Mouse (Mus musculus) retina, postnatal 7 days (tissue): Measurements from ENCODE around the gene Amz2.
A peak's percentile ranks its signal among the peaks of the same experiment; 100 is the strongest.
"Not testable (repeated sequence)": the region's sequence is repeated elsewhere in the genome, so short reads cannot be mapped to it uniquely, and the experiment has no call there.

Experiments used
- DNase-seq: peaks from one replicate; pipeline ENCODE4 v3.0.0-alpha.2; 2012; ENCODE audit warnings: low read depth, low spot score

Gene Amz2

DNA sequence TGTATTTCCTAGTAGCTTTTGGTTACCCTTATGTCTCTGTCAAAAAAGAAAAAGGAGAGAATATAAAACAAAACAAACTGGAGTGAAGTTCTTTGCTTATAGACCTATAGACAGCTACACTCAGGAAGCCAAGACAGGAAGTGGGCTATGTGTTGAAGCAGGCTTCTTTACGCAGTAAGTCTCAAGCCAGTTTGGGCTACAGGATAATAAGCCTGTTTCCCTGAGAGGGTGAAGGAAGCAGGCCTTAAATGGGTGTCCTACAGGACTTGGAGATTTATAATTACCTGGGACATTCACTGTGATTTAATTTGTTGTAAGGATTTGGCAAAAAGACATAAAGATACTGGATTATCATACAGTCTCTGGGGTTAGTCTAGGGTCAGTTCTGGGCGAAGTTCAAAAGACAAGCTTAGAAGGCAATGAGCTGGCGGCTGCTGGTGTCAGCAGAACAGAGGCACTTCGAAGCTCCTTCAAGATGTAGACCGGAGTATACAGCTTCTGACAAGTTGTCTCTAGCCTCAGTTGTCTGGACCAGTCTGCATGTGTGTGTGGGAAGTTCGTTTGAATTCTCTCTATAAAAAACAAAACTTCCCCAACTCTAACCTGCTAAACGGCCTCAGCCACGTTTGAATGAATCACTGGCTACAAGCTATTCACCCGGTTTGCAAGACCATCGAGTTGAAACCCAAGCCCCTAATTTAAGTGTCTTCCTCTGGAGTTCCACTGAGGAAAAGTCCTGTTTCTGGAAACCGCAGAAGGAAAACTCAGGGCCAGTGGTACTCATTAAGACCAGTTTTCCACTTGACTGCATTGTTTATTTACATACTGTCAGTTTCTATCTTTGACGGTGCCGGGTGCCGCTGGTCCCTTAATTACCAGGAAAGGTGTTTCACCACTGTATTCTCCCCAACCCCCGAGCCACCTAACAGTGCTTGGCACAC is 45.4 kb downstream of the Amz2 start:
- no peak for DNase-seq

DNA sequence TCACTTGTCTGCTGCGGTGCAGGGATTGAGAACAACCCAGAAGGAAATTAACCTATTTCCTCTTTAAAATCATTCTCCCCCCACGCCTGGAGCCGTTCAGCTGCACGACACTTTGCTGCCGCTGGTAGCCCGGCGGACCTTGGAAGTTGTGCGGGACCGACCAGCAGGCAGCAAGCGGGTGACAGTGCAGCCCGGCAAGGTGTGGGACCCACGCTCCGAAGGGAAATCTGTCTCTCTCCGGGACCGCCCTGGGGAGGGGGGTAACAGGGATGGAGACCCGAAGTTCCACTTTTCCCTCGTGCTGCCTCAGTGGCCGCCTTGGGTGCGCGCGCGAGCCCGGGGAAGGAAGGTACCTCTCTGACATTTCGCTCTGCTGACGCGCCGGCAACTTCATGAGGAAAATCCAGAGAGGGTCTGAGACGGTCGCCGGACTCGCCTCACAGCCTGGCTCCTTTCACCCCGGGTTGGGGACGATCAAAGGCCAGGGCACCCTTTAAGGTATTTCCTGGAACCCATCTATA is 46.5 kb downstream of the Amz2 start:
- no peak for DNase-seq

DNA sequence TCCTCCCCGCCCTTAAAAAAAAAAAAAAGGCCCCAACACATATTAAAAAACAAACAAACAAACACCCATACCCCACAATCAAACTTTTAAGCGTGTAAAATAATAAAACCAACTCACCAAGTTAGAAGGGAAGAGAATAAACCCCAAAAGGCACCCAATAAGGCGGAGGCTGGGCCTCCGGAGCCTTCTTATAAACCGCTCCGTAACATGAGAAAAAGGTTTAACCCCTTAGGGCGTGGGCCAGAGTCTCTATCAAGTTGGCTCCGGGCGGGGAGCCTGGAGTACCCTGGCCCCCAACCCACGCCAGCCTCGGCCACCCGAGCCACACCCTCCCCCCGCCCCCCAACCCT is 47.0 kb downstream of the Amz2 start:
- DNase-seq, result no peak

DNA sequence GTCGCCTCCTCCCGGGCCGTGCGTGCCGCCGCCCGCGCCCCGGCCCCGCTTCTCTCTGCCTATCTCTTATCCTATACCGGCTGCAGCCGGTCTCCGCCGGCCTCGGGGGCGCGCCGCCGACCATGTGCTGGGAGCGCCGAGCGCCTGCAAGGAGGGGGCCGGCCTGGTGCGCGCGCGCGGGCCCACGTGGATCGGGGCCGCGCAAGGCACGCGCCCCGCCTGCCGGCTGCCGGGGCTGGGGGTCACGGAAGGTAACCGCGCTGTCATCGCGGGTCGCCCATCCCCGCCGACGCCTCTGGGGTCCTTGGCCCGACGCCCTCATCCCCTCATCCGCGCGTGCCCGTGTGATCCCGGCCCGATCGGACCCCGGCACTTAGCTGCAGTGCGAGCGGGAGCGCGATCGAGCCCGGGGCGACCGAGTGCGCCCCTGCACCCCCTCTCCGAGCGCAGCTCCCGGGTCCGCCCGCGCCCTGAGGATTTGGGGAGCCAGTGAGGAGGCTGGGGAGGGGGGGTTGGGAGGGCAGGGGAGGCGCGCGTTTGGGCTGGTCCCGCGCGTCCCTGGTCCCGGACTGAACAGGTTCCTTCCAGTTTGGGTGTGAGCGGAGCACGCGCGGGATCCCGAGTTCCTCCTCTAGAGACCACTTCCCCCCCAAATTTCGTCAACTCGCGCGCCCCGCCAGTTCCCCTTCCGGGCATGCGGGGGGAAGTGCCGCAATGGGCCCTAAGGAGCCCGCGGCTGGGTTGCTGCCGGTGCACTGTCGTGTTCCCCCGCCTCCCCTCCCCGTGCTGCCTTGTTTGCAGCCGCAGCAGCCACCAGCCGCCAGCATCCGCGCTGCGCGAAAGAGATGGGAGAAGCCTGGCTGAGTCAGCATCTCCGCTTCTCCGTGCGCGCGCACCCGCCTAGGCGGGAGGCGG is 47.7 kb downstream of the Amz2 start, which contains the start of the genes Arsg and Slc16a6:
Gene Arsg (plus strand): TSS at position 204 of the 915 bp plus-strand sequence.
Gene Slc16a6 (minus strand): TSS at position 428 of the 915 bp plus-strand sequence.
- DNase-seq, result peak; percentile 71

DNA sequence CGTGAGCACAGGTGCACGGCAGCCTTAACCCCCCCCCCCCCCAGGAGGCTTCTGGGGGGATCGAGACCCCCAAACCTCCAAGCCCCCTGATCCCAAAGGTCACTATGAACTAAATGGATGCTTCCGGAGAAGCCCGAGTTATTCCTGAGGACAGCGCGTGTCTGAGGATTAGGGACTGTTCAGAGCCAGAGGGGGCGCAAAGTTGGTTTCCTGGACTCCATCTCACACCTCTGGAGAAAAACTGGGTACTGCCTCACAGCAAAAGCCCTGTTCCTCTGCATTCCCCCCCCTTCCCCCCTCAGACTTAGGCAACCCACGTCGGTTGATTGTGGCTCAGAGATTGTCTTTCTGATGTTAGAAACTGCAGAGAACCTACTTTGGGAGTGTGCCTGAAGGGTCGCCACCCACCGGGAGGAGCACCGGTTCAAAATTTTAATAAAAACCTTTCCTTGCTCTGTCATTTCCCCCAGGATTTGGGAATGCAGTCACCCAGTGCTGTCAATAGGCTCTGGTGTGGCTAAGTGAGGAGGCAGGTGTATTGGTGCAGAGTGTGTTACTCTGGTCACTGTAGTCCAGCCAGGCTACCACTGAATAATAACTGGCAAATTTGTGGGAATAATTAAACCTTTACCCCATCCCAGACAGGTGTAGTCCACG is 48.5 kb downstream of the Amz2 start:
- no peak for DNase-seq

DNA sequence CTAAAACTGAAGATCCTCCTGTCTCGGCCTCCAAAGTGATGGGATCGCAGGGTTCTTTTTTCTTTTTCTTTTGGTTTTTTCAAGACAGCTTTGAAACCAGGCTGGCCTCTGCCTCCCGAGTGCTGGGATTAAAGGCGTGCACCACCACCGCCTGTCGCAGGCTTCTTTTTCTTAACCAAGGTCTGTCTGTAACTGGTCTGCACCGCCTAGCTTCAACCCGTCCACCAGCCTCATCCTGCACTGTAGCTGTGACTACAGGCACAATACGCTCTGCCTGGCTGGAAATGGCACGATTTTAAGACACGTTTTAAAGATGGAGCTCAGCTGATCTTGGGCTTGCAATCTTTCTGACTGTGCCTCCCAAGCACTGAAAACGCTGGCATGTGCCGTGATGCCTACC is 49.1 kb downstream of the Amz2 start:
- no peak for DNase-seq

DNA sequence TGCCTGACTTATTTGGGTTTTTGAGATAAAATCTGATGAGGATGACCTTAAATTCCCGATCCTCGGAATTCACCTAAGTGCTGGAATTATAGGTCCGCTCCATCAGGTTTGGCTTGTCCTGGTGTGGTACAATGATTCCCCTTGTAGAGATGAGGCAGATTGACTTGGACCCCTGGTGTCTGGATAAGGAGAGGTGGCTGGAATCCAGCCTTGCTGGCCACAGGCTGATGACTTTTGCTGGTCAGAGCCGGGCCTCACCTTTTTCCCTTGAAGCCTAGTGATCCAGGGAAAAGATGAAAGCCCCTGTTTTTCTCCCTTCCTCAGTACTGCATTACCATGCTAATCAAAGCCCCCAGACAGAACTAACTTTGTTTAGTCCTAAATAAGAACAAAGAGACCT is 50.0 kb downstream of the Amz2 start:
- DNase-seq, result no peak

DNA sequence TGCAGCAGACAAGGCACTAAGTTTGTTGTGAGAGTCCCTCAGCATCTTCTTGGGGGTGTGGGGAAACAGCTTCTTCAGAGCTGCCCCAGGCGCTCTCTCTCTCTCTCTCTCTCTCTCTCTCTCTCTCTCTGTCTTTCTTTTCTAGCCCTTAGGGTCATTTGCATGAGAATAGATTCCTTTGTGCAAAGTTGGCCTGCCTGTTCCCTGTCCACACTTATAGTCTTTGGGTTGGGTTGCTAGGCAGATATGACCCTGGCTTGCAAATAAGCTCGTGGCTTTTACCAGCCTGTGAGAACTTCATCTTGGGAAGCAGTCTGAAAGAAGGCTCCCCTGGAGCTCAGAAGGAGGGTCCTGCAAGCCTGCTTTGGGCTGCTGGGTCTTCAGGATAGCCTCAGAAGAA is 50.5 kb downstream of the Amz2 start:
- no peak for DNase-seq

DNA sequence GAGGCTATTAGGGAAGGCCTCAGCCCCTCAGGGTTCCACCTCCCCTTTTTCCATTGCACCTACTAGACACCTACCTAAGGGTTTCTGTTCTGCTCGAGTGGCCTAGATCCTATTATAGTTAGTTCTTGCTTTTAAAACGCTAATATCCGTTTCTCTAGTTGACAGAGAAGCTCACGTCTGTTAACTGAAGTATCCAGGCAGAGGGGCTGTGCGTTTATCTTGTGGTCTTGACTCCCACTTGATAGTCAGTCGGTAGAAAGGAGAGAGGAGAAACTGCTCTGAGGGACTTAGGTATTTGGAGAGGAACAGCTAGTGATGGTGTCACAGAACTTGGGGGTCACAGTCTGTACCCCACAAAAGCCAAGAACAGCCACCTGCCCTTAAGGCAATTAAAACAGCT is 50.9 kb downstream of the Amz2 start:
- DNase-seq, result no peak

DNA sequence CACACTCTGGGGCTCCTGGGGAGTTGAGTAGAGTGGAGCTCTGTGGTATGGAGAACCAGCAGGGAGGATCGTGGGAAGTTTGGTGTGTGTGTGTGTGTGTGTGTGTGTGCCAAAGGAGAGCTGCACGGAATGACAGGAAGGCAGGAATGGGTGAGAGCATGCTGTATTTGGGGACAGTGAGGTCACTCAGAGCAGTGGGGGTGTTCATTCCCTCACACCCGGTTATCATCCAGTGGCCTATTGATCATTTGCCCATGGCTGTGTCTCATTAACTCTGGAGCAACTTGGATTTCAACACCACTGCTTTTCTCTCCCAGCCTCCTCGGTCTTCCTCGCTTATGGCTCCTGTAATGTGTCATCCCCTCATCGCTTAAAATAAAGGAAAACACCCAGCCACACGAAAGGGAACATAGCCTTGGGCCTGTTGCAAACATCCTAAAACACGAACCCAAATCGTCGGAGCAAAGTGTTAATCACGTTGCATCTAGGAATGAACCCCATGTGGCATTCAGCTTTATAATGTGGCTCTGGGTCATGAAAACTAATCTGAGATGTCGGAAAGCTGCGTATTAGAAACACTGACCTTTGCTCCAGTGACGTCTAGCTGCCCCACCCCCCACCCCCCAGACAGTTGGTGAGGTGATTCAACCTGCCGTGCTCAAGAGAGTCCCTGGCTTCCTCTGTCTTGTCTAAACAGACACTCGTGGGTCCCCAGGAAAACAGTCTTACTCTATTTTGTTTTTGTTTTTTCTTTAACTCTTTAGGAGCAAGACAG is 52.0 kb downstream of the Amz2 start:
- DNase-seq, result no peak

DNA sequence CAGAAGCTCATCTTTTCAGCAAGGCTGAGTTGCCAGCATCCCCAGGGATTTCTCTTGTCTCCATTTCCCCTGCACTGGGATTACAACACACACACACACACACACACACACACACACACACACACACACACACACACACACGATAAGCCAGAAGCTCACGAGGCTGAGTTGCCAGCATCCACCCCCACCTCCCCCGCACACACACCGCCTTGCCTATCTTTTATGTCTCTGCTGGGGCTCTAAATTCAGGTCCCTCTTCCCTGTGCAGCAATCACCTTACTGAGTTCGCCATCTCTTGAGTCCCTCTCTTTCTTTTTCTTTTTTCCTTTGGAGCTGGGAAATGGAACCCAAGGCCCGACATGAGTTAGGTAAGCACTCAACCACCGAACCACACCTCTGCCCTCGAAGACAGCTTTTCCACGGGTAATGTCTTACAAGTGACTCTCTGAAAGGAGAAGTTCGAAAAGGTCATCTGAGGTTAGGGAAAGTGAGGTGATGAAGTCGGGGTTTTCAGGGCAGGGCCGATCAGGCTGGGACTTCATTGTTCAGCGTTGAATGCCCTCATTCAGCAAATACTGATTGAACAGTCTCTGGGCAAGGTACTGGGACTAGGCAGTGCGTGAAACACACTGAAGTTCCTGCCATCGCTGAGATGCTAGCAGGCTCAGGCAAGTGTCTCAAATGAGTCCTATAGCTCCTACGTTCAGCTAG is 54.0 kb downstream of the Amz2 start:
- no peak for DNase-seq

DNA sequence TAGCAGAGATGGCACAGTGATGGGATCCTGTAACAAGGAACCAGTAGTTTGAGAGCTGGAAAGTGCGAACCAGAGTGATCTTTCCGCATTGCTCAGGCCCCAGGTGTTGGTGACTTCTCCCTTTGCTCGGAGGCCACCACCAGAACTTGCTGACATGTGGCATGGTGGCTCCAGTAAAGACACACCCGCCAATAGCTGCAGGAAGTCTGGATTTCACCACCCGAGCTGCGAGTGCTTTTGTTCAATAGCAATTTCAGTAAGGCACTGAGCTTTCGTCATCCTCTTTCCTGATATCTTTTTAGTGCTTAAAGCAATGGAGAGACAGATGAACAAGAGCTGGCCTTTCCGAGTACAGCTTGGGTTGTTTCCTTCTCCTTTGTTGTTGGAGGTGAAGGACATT is 54.7 kb downstream of the Amz2 start:
- no peak for DNase-seq

DNA sequence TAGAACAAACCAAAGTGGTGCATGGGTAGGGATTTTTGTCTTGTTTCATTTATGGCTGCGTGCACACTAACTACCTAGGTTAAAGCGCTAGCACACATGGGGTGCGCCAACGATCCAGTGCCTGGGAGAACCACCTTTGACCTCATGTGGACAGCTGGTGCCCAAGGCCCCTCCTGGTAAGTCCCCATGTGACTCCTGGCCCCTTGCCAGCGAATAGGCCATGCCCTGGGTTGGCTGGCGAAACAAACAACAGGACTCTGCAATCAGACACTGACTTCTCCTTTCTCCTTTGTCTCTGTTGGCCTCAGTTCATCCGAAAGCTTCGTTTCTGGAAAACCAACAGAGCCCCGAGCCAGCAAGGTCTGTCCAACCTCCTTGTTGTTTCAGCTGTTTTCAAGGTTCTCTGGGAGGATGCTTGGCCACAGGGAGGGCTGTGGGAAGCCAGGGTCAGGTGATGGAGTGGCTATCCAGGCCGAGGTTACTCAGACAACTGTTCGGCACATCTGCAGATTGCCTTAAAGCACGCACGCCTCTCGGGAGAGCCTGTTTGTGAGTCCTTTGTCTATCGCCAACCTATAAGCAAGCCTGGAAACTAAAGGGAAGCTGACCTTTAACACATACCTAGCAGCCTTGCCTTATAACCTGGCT is 59.8 kb downstream of the Amz2 start:
- no peak for DNase-seq

DNA sequence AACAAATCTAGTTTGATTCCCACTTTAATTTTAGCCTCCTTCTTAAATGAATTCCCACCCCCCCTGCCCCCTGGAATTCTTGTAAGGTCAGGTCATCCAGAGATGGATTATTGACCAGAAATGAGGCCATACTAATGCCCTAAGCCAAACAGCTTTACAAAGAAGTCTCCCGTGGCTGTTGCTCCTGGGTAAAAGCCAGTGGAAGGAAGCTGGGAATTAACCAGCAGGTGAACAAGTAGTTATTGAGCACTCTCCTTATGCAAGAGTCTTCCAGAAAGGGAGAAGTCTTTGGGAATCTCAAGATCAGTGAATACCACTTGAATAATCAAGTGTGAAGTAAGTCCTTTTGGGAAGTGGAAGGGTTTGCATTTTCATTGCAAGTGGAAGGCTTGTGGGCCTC is 61.4 kb downstream of the Amz2 start:
- no peak for DNase-seq

DNA sequence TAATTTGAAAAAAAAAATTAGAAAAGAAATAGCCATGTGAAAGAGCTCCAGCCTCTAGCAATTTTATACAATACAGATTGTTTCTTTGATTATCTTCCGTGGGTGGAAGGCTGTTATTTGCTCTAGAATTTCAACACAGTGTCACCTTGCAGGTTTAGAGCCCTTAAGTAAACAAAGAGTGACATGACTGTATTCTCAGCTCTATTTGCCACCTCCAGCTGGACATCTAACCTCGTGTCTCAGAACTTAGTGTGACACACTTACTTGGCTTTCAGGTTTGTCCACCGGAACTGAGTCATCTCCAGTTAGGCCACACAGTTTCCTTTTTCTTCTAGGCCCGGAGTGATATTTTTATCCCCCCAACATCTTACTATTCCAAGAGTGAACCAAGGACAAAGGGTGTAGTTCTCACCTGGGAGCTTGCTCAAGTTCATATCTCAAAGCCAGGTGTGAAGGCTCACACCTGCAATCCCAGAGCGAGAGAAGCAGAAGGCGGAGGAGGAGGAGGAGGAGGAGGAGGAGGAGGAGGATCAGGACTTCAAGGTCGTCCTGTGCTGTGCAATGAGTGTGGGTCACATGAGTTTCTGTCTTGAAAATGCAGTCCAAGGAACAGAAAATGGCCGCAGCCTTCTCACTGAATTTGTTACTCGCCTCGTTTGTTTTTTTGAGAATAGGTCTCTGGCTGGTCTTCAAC is 62.4 kb downstream of the Amz2 start:
- no peak for DNase-seq

DNA sequence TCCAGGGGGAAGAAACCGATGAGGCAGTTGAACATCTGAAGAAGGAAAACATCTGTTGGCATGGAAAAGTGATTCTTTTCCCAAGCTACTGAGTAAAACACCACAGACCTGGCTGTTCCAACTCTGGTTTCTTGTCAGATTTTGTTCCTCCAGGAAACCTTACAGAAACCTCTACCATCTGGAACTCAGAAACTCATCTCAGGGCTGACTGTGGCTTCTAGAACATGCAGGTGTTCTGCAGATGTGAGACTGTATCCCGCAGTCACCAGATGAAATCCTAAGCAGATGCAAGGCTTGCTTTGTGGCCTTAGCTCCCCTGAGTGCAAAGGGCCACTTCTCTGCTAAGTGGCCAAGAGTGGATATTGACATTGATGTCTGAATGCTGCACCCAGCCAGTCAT is 64.0 kb downstream of the Amz2 start:
- no peak for DNase-seq

DNA sequence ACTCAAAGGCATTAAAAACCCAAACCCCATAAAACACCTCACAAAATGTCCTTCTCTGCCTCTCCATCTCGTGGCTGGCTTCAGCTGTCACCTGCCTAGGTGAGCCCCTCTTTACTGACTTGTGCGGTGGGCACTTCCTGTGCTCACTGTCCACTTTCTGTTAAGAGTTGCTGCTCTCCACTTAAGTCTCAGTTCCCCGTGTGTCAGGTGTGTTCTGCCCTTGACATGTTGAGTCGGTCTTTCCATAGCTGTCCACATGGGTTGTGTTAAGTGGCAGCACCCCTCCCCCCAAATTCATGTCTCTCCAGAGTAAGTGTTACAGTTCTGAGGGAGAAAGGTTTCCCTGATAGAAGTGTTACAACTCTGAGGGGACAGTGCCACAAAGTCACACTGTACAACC is 66.1 kb downstream of the Amz2 start:
- no peak for DNase-seq

DNA sequence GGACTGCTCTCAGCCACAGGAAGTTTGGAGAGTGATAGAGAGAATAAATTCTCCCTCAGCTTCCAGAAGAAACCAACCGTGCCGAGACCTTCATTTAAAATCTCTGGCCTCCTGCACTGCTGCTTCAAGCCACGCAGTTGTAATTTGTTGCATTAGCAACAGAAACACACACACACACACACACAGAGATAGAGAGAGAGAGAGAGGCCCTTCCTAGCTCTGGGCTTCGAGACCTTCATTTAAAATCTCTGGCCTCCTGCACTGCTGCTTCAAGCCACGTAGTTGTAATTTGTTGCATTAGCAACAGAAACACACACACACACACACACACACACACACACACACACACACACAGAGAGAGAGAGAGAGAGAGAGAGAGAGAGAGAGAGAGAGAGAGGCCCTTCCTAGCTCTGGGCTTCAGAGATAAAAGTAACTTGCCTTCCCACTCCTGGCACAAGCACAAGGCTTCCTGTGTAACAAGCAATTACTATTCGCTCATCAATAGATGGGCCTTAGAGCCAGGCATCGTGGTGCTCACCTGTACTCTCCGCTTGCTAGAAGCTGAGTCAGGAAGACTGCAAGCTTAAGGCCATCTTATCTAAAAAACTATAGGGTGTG is 67.2 kb downstream of the Amz2 start:
- DNase-seq, result not testable (repeated sequence)
